Mouse (Mus musculus) naive thymus-derived CD4-positive, alpha-beta T cell, adult 2 months (primary cell): ENCODE results near the gene Lbhd1.
"Not testable (repeated sequence)": the region's sequence is repeated elsewhere in the genome, so short reads cannot be mapped to it uniquely, and the experiment has no call there.

Source experiments
- DNase-seq: peaks from one replicate; pipeline ENCODE4 v3.0.0-alpha.2; 2011; ENCODE audit warnings: low read depth

Gene Lbhd1

DNA sequence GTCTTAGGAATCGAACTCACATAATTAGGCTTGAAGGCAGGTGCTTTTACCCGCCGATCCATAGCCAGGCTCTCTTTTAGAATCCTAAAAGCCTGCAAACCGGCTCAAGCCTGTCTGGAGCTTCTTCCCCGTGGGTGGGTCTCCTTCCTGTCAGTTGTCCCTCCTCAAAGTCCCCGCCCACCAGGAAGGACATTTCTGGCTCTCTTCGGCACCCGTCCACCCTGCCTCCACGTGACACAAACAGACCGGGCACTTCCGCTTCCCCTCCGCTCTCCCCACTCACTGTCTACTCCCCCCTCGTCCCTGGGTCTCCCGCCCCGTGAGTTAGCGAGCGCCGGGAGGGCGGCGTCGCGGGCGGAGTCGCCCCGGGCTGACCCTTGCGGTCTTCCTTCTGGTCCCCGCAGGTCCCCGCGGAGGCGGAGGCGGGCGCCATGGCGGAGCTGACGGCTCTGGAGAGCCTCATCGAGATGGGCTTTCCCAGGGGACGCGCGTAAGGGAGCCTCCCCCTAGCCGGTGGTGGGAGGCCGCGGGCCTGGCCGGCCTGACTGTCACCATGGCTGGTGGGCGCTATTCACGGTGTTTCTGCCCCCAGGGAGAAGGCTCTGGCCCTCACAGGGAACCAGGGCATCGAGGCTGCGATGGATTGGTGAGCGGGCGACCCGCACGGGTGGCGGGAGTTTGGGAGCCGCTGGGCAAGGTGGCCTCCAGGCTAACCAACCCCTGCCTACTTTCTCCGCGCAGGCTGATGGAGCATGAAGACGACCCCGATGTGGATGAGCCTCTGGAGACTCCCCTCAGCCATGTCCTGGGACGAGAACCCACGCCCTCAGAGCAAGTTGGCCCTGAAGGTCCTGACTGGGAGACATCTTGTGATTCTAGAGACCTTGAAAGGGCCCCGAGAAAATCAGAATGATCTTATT, 12.0 kb upstream of the Lbhd1 start, which contains the start of gene Ubxn1:
Ubxn1 (plus strand) TSS at position 230 of the 920 bp plus-strand sequence.
- DNase-seq: peak; percentile 93

DNA sequence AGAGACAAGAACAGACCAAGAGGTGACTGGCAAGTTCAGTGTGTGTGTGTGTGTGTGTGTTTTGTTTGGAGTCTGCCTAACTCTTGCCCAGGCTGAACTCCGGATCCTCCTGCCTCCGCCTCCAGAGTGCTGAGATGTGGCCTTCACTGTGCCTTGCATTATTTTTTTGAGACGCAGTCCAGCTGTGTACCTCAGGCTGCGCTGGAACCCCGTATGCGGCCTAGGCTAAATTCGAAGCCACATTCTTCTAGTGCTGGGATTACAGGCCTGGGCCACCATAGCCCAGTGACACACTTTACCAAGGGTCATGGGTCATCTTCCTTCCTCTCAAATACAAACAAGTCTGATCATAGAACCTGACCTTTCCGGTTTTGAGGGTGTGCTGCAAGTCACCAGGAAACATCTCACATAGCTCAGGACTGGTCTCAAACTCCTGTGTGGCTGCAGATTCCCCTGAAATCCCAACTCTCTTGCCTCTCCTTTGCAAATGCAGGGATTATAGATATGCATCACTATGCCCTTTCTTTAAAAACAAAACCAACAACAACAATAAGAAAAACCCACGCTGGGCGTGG, 11.2 kb upstream of the Lbhd1 start:
- DNase-seq: no peak

DNA sequence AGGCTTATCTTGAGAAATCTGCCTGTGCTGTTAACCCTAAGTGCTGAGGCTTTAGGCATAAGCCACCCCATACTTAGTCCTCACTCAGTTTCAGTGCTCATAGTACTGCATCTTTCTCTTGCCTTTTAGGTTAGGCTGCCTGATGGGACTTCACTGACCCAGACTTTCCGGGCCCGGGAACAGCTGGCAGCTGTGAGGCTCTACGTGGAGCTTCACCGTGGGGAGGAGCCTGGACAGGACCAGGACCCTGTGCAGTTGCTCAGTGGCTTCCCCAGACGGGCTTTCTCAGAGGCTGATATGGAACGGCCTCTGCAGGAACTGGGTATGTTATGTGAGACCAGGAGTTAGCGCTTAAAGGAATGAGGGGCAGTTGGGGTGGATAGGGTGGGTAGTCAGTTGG, 8.5 kb upstream of the Lbhd1 start:
- no peak for DNase-seq

DNA sequence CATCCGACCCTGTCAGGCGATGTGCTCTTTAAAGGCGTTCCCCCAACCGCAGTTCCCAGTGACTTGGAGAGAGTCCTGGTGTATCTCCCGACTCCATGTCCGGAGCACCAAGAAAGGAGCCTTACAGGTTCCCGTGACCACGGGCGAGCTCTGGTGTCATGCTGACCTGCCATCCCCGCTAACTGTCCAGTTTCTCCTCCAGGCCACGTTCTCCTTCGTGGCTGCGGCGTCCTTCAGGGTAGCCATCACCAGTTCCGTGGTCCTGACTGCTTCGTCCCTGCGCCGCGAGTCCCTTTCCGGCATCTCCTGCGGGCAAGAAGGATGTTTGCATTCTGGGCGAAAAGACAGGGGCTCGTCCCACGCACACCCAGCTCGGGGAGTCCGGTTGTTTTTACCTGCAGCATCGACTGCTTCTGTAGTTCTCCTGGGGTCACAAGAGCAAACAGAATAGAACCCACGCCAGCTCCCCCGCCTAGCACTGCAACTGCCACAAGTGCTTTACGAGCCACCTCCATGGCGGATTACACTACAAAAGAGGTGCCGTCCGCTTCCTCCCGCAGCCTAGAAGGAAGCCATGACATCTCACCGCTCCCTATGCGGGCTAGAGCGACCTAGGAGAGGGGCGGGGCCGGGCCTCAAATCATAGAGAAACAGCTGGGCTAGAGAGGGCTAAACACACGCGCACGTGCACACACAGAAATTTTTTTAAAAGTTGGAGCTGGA, 3.1 kb upstream of the Lbhd1 start, which contains the start of gene Uqcc3:
Uqcc3 (minus strand) TSS at position 613 of the 723 bp plus-strand sequence.
- peak; percentile 91 for DNase-seq

DNA sequence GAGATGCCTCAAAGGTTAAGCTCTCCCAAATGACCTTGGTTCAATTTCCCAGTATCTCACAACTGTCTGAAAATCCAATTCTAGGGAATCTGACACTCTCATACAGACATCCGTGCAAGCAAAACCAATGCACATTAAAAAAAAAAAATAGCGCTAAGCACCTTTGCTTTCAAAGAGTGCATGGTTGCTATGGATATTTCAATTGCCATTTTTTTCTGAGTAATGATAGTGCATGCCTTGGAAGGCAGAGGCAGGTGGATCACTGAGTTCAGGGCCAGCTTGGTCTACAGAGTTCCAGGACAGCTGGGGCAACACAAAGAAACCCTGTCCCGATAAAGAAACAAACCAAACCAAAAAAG, 2.5 kb upstream of the Lbhd1 start:
- no peak for DNase-seq

DNA sequence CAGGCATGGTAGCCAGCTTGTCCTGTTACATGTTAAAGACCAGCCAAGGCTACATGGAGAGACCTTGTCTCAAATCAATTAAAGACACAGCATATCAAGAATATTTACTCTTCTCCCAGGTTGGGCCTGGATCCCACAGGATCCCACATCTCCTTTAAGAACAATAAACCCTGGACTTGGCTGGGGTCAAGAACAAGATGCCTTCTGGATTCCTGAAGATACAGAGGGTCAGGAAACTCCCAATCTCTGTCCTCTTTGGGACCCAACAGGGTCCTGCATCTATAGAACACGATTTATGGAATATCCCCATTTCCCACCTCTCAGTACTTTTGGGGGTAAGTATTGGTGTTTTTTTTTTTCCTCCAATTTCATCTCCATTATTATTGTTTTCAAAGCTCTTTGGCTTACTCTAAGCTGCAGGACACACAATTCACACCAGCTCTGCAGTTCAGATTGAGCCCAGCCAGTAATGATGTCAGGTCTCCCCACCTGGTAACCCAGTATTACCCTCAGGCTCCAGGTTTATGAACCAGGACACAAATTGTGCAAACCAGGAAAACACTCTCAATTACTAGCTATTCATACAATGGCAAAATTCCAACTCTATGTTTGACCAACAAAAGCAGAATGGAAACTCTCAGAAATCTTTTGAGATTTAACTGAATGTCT, 3.5 kb downstream of the Lbhd1 start:
- no peak for DNase-seq

DNA sequence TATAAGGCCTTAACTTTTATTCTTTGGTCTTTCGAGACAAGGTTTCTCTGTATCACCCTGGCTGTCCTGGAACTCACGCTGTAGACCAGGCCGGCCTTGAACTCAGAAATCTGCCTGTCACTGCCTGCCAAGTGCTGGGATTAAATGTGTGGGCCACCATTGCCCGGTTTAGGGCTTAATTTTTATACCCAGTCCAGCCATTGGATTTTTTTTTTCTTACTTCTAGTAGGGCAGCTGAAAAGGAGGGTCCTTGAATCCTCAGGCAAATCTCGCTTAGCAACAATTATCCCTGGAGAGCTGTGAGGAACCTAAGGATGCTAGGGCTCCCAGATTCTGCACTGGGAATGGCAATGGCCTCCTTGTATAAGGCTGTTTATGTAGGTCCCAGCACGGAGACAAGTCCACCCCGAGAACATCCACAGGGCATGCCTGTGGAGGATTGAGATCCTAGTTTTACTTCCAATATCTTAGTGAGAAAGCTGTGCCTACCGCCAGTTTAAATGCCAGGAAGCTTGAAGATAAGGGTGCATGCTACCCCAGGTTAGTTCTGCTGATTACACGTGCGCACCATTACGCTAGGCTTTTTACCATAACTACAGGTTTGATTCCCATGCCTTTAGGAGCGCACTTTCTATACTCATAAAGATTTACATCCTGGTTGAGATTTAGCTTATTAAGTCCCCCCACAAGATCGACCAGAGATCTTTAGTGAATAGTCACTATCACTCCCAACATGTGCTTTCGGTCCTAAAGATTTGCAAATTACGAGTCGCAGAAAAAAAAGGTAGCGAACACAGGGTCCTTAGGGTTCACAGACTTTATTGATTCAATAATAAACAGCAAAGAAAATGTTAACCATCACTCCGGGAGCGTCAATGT, 4.3 kb downstream of the Lbhd1 start:
- no peak for DNase-seq

DNA sequence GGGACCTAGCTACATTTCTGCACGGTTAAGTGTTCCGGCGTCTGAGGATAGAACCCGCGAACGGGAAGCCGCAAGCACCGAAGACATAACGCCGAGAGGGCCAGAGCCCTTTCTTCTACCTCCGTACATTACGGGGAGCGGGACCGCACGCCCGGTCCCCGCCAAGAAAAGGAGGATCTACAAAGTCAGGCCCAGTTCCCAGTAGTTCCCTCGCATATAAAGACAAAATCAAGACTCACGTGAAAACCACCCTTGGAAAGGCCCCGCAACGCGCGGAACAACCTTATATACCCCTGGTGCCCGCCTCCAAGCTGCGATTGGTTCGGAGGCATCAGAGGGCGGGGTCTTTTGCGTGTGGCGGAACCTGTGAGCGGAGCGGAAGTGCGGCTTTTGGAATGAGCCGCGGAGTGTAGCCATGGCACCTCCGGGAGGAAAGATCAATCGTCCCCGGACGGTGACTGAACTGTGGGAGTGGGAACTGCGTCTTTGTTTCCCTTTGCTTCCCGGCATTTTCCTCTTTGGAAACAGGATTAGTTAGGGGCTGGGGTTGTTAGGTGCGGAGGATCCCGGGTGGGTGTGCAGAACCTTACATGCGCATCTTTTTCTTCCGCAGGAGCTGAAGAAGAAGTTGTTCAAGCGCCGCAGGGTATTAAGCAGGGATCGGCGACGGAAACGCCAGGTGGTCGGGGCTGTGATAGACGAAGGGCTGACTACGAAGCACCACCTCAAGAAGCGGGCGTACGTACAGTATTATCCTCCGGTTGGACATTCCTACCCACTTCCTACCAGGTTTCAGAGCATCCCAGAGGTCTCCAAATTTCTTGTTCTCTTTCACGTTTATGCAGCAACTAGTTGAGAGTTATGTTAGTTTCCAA, 5.2 kb downstream of the Lbhd1 start, which contains the start of the genes 1810009A15Rik and Gm49416:
1810009A15Rik (plus strand) TSS at position 343 of the 875 bp plus-strand sequence.
Gm49416 (plus strand) TSS at position 416 of the 875 bp plus-strand sequence.
- DNase-seq: peak; percentile 97

DNA sequence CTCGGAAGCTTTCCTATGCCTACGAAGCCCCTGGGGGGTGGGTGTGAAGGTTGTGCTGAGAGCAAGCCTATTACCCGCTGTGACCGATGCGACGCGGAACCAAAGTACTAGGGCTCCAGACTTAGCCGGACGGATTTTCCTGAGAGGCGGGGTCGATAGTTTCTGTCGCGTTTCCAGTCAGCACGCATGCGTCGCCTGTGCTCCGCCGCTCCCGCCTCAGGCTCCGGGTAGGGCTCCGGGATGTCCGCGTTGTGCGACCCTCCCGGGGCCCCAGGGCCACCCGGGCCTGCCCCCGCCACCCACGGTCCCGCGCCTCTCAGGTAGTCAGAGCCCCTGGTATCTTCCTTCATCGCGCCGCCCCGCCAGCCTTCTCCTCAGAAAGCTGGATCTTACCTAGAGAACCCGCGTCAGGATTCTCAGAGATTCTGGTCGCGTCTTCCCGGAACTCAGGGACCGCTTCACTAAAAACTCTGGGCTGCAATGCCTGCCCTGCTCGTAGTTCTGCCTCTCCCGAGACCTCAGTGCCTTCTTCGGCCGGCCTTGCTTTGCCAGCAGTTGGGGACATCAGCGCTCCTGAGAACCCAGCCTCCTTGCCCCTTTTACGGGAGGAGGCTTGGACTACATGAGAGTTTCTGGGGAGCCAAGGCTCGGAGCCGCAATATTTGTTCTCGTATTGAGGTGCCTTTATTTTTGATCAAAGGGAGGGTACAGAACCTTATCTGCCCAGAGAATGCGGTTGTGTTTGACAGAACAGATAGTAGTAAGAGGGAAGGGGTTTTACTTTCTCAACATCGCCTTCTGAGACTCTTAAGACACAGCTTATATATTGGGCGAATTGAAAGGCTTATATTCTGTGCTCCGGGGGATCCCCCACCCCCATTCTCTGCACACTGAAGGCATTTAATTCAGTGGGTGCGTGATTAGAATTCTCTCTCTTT, 9.6 kb downstream of the Lbhd1 start, which contains the start of gene Ints5:
Ints5 (plus strand) TSS at position 177 of the 938 bp plus-strand sequence.
- DNase-seq: peak; percentile 91

DNA sequence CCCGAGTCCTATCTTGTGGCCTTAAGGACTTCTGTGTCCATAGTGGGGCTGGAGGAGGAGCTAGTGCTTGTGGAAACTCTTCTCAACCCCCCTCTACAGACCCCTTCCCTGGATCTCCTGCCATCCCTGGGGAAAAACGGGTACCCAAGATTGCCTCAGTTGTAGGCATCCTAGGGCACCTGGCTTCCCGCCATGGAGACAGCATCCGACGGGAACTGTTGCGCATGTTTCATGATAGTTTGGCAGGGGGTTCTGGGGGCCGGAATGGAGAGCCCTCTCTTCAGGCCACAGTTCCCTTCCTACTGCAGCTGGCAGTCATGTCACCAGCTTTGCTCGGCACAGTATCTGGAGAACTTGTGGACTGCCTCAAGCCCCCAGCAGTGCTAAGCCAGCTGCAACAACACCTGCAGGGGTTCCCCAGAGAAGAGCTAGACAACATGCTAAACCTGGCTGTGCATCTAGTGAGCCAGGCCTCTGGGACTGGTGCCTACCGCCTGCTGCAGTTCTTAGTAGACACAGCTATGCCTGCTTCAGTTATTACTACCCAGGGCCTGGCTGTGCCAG, 11.9 kb downstream of the Lbhd1 start:
- DNase-seq: no peak

DNA sequence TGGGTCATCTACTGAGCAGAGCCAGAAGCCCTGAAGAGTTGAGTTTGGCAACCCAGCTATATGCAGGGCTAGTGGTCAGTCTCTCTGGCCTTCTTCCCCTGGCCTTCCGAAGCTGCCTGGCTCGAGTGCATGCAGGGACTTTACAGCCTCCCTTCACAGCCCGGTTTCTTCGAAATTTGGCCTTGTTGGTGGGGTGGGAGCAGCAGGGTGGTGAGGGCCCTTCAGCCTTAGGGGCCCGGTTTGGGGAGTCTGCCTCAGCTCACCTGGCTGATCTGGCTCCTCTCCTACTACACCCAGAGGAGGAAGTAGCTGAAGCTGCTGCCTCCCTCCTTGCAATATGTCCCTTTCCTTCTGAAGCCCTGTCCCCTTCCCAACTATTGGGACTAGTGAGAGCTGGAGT, 12.7 kb downstream of the Lbhd1 start:
- not testable (repeated sequence) for DNase-seq

DNA sequence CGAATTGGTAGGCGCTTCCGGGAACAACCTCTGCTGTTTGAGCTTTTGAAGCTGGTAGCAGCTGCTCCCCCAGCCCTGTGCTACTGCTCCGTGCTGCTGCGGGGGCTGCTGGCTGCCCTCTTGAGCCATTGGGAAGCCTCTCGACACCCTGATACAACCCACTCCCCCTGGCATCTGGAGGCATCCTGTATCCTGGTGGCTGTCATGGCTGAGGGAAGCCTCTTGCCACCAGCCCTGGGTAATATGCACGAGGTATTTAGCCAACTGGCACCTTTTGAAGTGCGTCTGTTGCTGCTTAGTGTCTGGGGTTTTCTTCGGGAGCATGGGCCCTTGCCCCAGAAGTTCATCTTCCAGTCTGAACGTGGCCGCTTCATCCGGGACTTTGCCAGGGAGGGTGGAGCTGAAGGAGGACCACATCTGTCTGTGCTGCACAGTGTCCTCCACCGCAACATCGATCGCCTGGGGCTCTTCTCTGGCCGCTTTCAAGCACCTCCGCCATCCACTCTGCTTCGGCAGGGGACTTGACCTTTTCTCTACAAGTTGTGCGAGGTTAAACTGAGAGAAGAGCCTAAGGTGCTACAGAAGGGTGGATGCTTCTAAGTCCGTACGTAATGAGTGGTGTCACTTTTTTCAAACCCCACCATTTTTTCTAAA, 13.8 kb downstream of the Lbhd1 start:
- peak; percentile 12 for DNase-seq

DNA sequence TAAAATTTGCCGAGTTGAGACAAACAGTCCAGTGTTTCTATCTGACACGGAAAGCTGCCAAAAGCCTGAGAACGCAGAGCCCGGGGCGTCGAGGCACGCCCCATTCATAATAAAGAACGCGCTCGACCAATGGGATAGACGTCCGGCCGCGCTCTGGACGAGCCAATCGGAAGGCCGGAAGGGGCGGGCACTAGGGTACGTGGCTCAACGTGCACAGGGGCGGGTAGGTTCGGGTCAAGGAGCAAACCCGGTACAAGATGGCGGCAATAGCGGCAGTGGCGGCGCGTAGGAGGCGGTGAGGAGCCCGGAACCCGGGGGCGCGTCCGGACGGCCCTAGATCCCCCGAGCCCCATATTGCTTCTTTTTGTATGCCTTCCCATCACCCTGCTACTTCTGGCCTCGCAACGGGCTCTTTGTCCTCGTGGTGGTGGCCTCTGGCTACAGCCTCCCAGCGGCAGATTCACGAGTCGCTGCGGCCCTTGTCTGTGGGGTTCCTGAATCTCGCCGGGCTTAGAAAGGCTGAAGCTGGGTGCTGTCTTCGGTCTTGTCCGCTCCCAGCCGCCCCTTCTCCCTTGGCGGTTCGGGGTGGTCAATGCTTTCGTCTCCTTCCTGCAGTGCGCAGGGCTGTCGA, 14.4 kb downstream of the Lbhd1 start, which contains the start of gene Ganab:
Ganab (plus strand) TSS at position 207 of the 631 bp plus-strand sequence.
- DNase-seq: peak; percentile 96

DNA sequence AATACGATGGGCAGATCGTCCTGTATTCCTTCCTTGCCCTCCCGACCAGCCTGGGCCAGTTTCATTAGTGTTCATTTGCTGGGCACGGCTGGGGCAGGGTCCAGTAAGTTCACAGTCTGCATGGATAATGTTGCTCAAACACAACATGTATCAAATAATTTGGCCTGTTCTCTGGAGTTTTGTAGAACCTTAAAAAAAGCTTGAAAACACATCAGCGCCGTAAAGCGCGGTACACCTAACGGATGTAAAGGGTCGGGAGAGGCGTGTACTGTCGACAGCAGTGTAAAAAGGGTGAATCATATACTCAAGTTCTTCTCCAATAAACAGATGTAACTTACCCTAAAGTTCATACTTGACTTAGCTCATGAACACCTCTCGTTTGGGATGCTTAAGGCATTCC, 15.0 kb downstream of the Lbhd1 start:
- peak; percentile 52 for DNase-seq

DNA sequence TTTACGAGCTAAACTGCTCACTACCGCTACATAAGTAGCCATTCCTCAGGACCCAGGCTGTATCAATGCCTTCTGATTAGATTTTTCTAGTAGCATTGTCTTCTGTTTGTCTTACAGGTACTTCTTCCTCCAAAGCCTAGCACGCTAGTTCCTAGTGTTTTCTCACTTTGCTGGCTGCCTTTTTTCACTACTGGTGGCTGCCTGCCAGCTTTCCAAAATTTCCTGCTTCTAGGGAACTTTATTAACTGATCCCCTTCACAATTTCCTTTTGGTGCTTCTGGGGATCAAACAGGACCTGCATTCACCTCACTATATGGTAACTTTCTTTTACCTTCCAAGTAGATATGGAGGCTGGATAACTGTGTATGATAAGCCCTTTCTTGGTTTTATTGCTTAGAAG, 15.5 kb downstream of the Lbhd1 start:
- DNase-seq: no peak

DNA sequence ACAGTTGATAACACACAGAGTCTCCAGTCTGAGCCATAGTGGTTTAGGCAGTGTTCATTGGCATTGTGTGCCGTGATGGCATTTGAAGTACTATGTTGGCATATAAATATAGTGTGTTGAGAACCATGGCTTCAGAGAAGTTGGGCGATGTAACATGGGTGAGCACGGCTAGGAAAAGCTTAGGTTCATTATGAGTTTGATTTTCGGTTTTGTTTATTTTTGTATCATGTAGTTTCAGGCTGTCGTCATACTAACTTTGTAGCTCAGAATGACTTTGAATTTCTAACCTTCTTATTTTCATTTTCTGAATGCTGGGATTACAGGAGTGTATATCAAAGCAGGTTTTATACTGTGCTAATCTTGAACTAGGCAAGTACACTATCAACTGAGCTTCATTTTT, 19.9 kb downstream of the Lbhd1 start:
- no peak for DNase-seq

DNA sequence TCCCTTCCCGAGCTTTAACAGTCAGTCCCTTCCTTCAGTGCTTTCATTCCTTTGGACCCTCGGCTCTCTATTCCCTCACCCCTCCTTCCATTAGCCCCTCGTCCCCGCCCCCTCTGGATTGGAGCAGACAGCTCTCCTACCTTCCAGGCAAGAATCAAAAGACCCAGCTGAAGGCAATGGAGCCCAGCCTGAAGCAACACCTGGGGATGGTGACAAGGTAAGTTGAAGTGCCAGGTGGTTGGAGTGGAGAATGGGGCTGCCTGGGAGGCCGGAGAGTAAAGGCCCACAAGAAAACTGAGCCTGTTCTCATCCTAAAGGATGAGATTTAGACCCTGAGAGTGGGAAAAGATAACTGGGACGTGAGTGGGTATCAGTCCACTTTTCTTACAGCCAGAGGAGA, 25.0 kb downstream of the Lbhd1 start:
- DNase-seq: no peak
